Mouse (Mus musculus): Measurements from ENCODE around the gene Pnpt1. TPM values are rescaled to one million over a fixed set of nuclear protein-coding genes. Genes with fewer than 3 reads are reported as not detected.

Gene Pnpt1
- 32.5 and 33.0 TPM in 2 replicates for polyA plus RNA-seq (2016; fragmentation: Nextera tagmentation; extraction: Ambion mirVana)

DNA sequence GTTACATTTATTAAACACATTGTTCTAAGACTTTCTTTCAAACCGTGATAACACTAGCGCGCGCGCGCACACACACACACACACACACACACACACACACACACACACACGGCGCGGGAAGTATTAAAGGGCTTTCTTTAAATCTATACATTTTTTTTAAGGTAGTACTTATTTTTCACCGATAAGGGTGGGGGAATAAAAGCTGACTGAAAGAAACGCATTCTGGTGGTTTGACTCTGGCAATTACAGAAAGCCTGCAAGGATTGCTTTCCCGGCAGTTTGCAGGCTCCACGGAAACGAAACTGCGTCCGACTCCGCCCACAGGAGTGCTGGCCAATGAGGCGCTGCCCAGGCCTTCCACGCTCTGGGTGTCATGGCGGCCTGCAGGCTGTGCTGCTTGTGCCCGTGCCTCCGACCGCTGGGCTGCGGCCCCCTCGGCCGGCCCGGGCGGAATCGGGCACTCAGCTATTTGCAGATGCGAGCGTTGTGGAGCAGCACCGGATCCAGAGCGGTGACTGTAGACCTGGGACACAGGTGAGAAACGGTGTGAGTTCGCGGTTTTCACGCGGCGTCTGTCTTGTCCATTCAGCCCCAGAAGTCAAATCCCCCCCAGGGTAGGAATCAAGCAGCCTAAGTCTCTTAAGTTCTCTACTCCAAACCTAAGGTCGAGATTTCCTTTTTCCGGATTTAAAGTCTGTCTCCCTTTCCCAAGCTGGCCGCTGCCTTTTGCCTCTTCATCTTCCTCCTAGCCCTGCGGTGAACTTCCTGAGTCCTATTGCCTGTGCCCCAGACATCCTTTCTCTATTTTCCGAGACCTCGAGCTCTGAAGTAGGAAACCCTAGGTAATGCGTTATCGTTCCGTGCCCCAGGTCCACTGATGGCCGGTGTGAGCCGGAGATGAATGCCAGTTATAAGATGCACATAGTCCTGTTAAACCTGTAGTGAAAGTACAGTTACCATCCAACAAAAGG is at the start of gene Pnpt1:
TSS of gene Pnpt1 (plus strand) at position 360 of the 971 bp plus-strand sequence.
- ATAC-seq (ENCODE audit: low FRiP score, low read depth) = peak; percentile 100
- 0 out of 2 replicates have a peak, but pooled peaks cover 15% of the 10 kb centered on the region for H3K36me3 ChIP-seq
- no peaks in the 10 kb centered on the region for H3K27me3 ChIP-seq
- H3K4me3 ChIP-seq = peak within 1 kb of the TSS; percentile 61
- peak within 1 kb of the TSS; percentile 69 for H3K4me2 ChIP-seq (replicated peaks)
- no peaks in the 10 kb centered on the region for H3K9me3 ChIP-seq
- peak within 1 kb of the TSS; percentile 62 for H3K9ac ChIP-seq (replicated peaks)
- peaks cover 3% of the 10 kb centered on the region for H3K4me1 ChIP-seq
- 5% methylated on average over 50 of the region's 50 CpGs for WGBS
- H3K27ac ChIP-seq (replicated peaks) = peak within 1 kb of the TSS; percentile 53; the same call in 1 of the 2 replicates

GRCm38 (mm10) chr11:29092403-29092802 is 38.1 kb upstream of the Pnpt1 start:
- H3K9me3 ChIP-seq = no peaks in the 10 kb centered on the region
- no peak overlapping the region for H3K9ac ChIP-seq (replicated peaks)

GRCm38 (mm10) chr11:29098926-29099325 is 31.6 kb upstream of the Pnpt1 start:
- no peak for ATAC-seq (ENCODE audit: low FRiP score, low read depth)
- Histone ChIP-seq H3K9ac (replicated peaks) (no peak overlapping the region), H3K4me2 (replicated peaks) (no peak overlapping the region), H3K36me3 (no peaks in the 10 kb centered on the region), H3K4me3 (no peak overlapping the region), H3K4me1 (no peaks in the 10 kb centered on the region), H3K9me3 (no peaks in the 10 kb centered on the region), H3K27me3 (no peaks in the 10 kb centered on the region), H3K27ac (replicated peaks) (no peak overlapping the region)
- WGBS = 53% methylated on average over 2 of the region's 2 CpGs

More at GRCm38 (mm10) chr11:29092403-29092802, 38.1 kb upstream of the Pnpt1 start:
- Histone ChIP-seq H3K27me3 (no peaks in the 10 kb centered on the region), H3K4me2 (replicated peaks) (no peak overlapping the region), H3K36me3 (no peaks in the 10 kb centered on the region), H3K4me1 (no peaks in the 10 kb centered on the region), H3K4me3 (no peak overlapping the region), H3K27ac (replicated peaks) (no peak overlapping the region)
- no peak for ATAC-seq (ENCODE audit: low FRiP score, low read depth)
- 85% methylated on average over 2 of the region's 2 CpGs for WGBS

- peak overlapping the region; percentile 61 for H3K4me3 ChIP-seq
- no peak overlapping the region for H3K27ac ChIP-seq (replicated peaks)
- no peaks in the 10 kb centered on the region for H3K9me3 ChIP-seq
- no peaks in the 10 kb centered on the region for H3K27me3 ChIP-seq
- peak overlapping the region; percentile 69 for H3K4me2 ChIP-seq (replicated peaks)
- H3K9ac ChIP-seq (replicated peaks) = peak overlapping the region; percentile 62; the same call in 1 of the 2 replicates
- WGBS = 70% methylated on average over 11 of the region's 11 CpGs
- peak; percentile 47 for ATAC-seq (ENCODE audit: low FRiP score, low read depth)
- H3K4me1 ChIP-seq = peaks cover 3% of the 10 kb centered on the region
- H3K36me3 ChIP-seq = 0 out of 2 replicates have a peak, but pooled peaks cover 14% of the 10 kb centered on the region
Observed at GRCm38 (mm10) chr11:29129862-29130384, 621 bp upstream of the Pnpt1 start.

DNA sequence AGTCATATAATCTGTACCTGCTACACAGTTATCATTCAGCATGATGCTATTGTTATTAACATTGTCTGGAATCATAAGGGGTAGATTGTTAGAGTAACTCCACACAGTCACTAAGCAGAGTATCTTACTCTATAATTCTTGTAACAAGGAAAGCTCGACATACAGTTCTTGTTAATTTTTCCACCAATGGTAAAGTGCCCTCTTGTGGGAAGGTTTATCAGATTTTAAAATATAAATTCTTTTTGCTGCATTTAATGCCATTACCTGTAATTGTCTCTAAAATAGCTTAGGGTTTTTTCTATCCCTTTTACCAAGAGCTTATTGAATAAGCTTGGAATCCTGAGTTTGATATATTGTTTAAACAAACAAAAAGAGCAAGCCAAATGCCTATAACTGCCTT is 10.1 kb downstream of the Pnpt1 start:
- H3K27me3 ChIP-seq = no peaks in the 10 kb centered on the region
- peaks cover 34% of the 10 kb centered on the region for H3K36me3 ChIP-seq
- H3K9me3 ChIP-seq = no peaks in the 10 kb centered on the region

GRCm38 (mm10) chr11:29148901-29149300 is 18.4 kb downstream of the Pnpt1 start:
- no peak overlapping the region for H3K4me3 ChIP-seq
- H3K27ac ChIP-seq (replicated peaks) = no peak overlapping the region
- no peaks in the 10 kb centered on the region for H3K27me3 ChIP-seq
- 93% methylated on average over 2 of the region's 2 CpGs for WGBS
- H3K9me3 ChIP-seq = no peaks in the 10 kb centered on the region
- H3K36me3 ChIP-seq = peaks cover 36% of the 10 kb centered on the region
- no peaks in the 10 kb centered on the region for H3K4me1 ChIP-seq
- no peak overlapping the region for H3K9ac ChIP-seq (replicated peaks)
- no peak overlapping the region for H3K4me2 ChIP-seq (replicated peaks)
- ATAC-seq (ENCODE audit: low FRiP score, low read depth) = no peak

More for the DNA sequence above, 10.1 kb downstream of the Pnpt1 start:
- no peaks in the 10 kb centered on the region for H3K4me1 ChIP-seq
- no peak overlapping the region for H3K27ac ChIP-seq (replicated peaks)
- H3K4me3 ChIP-seq = no peak overlapping the region
- no peak for ATAC-seq (ENCODE audit: low FRiP score, low read depth)
- H3K4me2 ChIP-seq (replicated peaks) = no peak overlapping the region
- no peak overlapping the region for H3K9ac ChIP-seq (replicated peaks)
- WGBS = 78% methylated on average over 1 of the region's 1 CpGs

DNA sequence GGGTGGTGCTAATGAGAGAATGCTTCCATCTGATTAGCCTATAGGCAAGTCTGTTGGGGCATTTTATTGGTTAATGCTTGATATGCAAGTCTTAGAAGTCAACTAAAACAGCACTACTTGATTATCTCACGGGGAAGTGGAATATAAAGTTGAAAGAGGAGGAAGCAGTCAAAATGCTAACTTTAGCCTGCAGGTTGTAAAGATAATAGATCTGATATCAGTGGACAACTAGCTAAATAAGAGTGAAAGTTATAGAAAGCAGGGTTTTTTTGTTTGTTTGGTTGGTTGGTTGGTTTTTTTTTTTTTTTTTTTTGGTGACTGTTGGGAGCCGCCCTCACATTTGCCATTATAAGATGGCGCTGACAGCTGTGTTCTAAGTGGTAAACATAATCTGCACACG is 33.0 kb downstream of the Pnpt1 start:
- H3K4me1 ChIP-seq = no peaks in the 10 kb centered on the region
- no peak overlapping the region for H3K4me2 ChIP-seq (replicated peaks)
- H3K27ac ChIP-seq (replicated peaks) = no peak overlapping the region
- ATAC-seq (ENCODE audit: low FRiP score, low read depth) = no peak
- H3K4me3 ChIP-seq = no peak overlapping the region
- peaks cover 27% of the 10 kb centered on the region for H3K36me3 ChIP-seq
- no peak overlapping the region for H3K9ac ChIP-seq (replicated peaks)
- no peaks in the 10 kb centered on the region for H3K27me3 ChIP-seq
- H3K9me3 ChIP-seq = no peaks in the 10 kb centered on the region
- 98% methylated on average over 4 of the region's 4 CpGs for WGBS

DNA sequence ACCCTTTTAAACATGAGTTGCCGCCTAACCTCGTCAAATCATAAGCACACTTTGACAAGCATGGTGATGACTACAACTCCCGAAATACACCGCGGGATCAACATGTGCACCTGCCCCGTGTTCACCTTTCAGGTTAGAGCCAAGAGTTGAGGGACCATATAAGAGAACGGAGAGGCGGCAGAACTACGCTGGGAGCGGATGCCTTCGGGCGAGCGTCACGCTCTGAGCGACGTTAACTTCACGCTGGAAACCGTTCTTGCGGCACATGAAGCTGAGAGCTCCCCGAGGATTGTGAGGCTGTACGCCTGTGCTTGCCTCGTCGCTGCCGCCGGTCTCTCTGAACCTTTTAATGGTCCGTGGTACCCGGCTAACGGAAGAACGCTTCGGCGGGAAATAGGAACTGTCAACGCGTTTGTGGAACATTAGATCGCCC is 41.4 kb downstream of the Pnpt1 start:
- peaks cover 17% of the 10 kb centered on the region for H3K4me1 ChIP-seq
- under 1% methylated on average over 34 of the region's 34 CpGs for WGBS
- H3K27ac ChIP-seq (replicated peaks) = peak overlapping the region; percentile 67
- H3K4me3 ChIP-seq = peak overlapping the region; percentile 96
- peak overlapping the region; percentile 74 for H3K4me2 ChIP-seq (replicated peaks)
- no peaks in the 10 kb centered on the region for H3K27me3 ChIP-seq
- H3K9ac ChIP-seq (replicated peaks) = peak overlapping the region; percentile 63
- no peaks in the 10 kb centered on the region for H3K36me3 ChIP-seq
- peak; percentile 23 for ATAC-seq (ENCODE audit: low FRiP score, low read depth)
- H3K9me3 ChIP-seq = no peaks in the 10 kb centered on the region

DNA sequence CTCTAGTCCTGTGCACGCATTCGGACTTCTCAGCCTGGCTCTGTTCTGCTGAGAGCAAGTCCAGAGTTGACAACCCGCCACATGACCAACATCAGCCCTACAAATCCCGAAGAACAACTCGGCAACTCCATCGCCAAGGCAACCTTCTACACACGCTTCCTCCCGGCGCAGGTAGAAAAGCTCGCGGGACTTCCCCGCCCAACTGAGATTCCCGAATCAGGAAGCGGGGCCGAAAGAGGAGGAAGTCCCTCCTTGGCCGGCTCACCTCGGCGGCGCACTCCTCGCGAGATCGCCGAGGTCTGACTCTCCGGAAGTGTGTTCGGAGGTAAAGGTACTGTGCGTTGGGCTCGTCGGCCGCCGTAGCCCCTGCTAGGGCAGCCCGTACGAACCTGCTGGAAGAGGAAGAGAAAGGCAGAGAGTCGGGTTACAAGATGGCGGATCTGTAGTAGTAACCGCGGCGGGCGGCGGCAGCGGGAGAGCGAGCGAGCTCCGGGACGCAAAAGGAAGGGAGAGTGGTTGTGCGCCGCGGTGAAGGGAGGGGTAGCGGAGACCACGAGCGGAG is 42.1 kb downstream of the Pnpt1 start, which contains the start of gene Ppp4r3b:
TSS of gene Ppp4r3b (plus strand) at position 328 of the 562 bp plus-strand sequence.
- H3K27me3 ChIP-seq = no peaks in the 10 kb centered on the region
- H3K4me1 ChIP-seq = peaks cover 17% of the 10 kb centered on the region
- peak within 1 kb of the TSS; percentile 98 for H3K9ac ChIP-seq (replicated peaks)
- H3K27ac ChIP-seq (replicated peaks) = peak within 1 kb of the TSS; percentile 96
- no peaks in the 10 kb centered on the region for H3K36me3 ChIP-seq
- WGBS = under 1% methylated on average over 50 of the region's 50 CpGs
- H3K9me3 ChIP-seq = no peaks in the 10 kb centered on the region
- peak; percentile 98 for ATAC-seq (ENCODE audit: low FRiP score, low read depth)
- peak within 1 kb of the TSS; percentile 74 for H3K4me2 ChIP-seq (replicated peaks)
- H3K4me3 ChIP-seq = peak within 1 kb of the TSS; percentile 96

DNA sequence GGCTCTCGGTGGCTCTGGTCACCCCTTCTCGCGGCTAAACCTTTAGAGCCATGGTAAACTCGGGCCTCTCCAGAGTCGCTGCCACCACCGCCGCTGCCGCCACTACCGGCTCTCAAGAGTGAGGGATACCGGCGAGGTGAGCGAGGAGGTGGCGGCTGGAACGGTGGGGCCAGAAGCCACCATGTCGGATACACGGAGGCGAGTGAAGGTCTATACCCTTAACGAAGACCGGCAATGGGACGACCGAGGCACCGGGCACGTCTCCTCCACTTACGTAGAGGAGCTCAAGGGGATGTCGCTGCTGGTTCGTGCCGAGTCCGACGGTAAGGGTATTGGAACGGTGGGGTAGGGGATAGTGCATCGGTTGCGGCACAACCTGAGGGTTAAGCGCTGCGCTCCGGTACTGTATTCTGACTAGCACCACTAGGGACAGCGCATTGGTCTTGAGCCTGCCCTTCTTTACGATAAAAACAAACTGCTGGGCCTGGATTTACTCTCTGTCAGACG is 42.6 kb downstream of the Pnpt1 start:
- Histone ChIP-seq H3K4me2 (replicated peaks) (peak overlapping the region; percentile 74), H3K27me3 (no peaks in the 10 kb centered on the region), H3K4me3 (peak overlapping the region; percentile 96), H3K9ac (replicated peaks) (peak overlapping the region; percentile 98), H3K36me3 (no peaks in the 10 kb centered on the region), H3K4me1 (peaks cover 17% of the 10 kb centered on the region), H3K27ac (replicated peaks) (peak overlapping the region; percentile 96), H3K9me3 (no peaks in the 10 kb centered on the region)
- under 1% methylated on average over 38 of the region's 38 CpGs for WGBS
- ATAC-seq (ENCODE audit: low FRiP score, low read depth) = peak; percentile 64

DNA sequence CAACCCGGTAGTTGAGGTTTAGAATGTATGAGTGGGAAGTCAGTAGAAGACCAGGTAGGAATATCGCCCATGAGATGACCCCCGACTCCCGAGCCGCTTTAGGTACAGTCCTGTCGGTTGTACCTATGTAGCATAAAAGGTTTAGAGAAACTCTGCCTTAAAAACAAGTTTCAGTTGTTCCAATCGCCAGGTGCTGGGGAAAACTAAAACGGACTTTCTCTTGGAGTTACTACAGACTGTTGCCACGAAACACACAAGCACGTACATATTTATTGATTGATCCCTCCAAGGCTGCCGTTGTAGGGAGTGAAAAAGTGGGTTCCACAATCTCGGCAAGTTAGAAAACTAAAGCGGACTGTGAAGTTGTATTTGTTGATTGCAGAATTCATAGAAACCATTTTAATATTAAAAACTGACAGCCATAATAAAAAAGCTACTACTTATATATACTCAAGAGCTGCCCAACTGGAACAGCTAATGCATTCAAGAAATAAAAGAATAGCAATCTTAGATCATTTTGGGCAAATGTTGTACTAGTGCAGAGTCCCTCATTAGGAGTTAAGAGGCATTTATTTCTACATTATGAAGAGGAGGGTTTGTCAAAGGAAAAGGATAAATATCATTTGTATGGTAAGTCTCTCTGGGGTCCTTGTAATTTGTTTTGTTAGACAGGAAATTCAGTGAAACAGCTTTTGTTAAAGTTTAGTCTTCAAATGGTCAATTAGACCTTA is 43.3 kb downstream of the Pnpt1 start:
- Histone ChIP-seq H3K4me2 (replicated peaks) (peak overlapping the region; percentile 74), H3K4me1 (peaks cover 17% of the 10 kb centered on the region), H3K4me3 (peak overlapping the region; percentile 96), H3K36me3 (no peaks in the 10 kb centered on the region), H3K27me3 (no peaks in the 10 kb centered on the region), H3K9me3 (no peaks in the 10 kb centered on the region), H3K9ac (replicated peaks) (peak overlapping the region; percentile 98), H3K27ac (replicated peaks) (peak overlapping the region; percentile 96)
- whole genome bisulfite sequencing = 7% methylated on average over 13 of the region's 13 CpGs
- ATAC-seq (ENCODE audit: low FRiP score, low read depth) = peak; percentile 1; the same call in 1 of the 2 replicates
